Mouse (Mus musculus): ENCODE data around the gene Crybg3. TPM values are rescaled to one million over a fixed set of nuclear protein-coding genes. Genes with fewer than 3 reads are reported as not detected.

Crybg3 gene
- polyA plus RNA-seq (2015; fragmentation: Illumina TruSeq; extraction: RNeasy Lipid Tissue Mini Kit (QIAGEN cat#74804); ENCODE audit: low read depth, low replicate concordance), result 4.4 TPM

GRCm38 (mm10) chr16:59600311-59601251 is at the start of gene Crybg3:
Gene Crybg3, minus strand, starts transcription at chr16:59600979.

DNA sequence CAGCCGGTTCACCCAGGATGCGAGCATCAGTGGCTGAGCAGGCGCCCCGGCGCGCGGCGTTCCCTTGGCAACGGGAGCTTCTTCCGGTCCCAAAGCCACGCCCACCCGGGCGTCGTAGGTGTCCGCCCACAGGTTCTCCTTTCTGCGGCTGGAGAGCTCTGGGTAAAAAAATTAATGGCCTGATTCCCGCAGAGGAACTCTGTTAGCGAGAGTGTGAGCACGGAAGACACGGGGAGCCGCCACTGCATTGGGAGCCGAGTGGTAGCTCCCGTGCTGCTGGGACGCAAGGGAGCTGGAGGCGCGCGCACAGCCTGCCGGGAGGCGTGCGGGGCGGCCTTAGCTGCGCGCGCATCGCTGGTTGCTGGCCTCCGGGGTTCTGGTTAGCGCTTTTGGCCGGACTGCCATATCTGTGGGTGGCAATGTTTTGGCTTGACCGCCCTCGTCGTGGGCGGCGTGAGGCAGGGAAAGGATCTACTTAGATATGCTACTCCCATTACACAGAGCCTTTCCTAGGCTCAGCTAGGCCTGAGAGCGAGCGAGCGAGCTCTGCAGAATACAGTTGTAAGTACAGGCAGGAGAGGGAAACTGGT is 38.4 kb upstream of the Crybg3 start, which contains the start of gene Arl6:
TSS of gene Arl6 (minus strand) at position 290 of the 590 bp plus-strand sequence.

GRCm38 (mm10) chr16:59471637-59472278 is 129.0 kb downstream of the Crybg3 start, which contains the start of gene Riox2:
Gene Riox2, plus strand, starts transcription at chr16:59471775.

Other genes starting within 250 kb of the Crybg3 start
- gene Olfr209, start 237.0 kb downstream of the Crybg3 start, polyA plus RNA-seq (2015; fragmentation: Illumina TruSeq; extraction: RNeasy Lipid Tissue Mini Kit (QIAGEN cat#74804); ENCODE audit: low read depth, low replicate concordance), result not detected
- not detected for gene Gabrr3, start 193.6 kb downstream of the Crybg3 start, polyA plus RNA-seq (2015; fragmentation: Illumina TruSeq; extraction: RNeasy Lipid Tissue Mini Kit (QIAGEN cat#74804); ENCODE audit: low read depth, low replicate concordance)
- 14.5 TPM for gene Riox2, start 129.2 kb downstream of the Crybg3 start, polyA plus RNA-seq (2015; fragmentation: Illumina TruSeq; extraction: RNeasy Lipid Tissue Mini Kit (QIAGEN cat#74804); ENCODE audit: low read depth, low replicate concordance)
- gene Arl6, start 38.4 kb upstream of the Crybg3 start, polyA plus RNA-seq (2015; fragmentation: Illumina TruSeq; extraction: RNeasy Lipid Tissue Mini Kit (QIAGEN cat#74804); ENCODE audit: low read depth, low replicate concordance), result 52.2 TPM

All from brain, adult 10 weeks (tissue).